Mouse (Mus musculus): ENCODE data around the gene Tbc1d8. TPM values are rescaled to one million over a fixed set of nuclear protein-coding genes. Genes with fewer than 3 reads are reported as not detected.

Tbc1d8 gene
- polyA plus RNA-seq, 1 experiment from 2014 or later = 11.7 TPM

DNA sequence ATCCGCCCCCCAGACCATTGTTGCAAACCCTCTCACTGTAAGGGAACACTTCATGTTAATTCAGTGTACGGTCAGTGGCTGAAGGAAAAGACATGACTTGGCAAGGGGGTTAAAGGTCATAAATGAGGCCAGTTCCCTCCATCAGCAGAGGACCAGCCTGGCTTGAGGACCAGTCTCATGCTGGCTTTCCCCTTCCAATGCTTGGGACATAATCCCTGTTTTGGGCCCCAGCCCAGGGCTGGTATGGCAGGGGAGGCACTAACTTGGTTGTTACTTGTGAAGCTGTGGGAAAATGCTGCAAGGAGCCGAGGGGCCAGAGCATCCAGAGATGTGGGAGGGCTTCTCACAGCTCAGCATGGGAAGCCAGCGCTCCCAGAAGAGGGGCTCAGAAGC, 23.8 kb downstream of the Tbc1d8 start:
- ATAC-seq (ENCODE audit: insufficient read depth, low FRiP score, low read depth) = no peak
- H3K4me3 ChIP-seq (replicated peaks) = no peak overlapping the region
- 64% methylated on average over 4 of the region's 4 CpGs for WGBS
- H3K9ac ChIP-seq = no peak overlapping the region
- no peak overlapping the region for H3K27ac ChIP-seq
- no peak overlapping the region for H3K4me2 ChIP-seq
- no peaks in the 10 kb centered on the region for H3K36me3 ChIP-seq
- H3K9me3 ChIP-seq = no peaks in the 10 kb centered on the region
- no peaks in the 10 kb centered on the region for H3K27me3 ChIP-seq (replicated peaks)
- H3K4me1 ChIP-seq = peaks cover 6% of the 10 kb centered on the region; the same call in 1 of the 2 replicates

DNA sequence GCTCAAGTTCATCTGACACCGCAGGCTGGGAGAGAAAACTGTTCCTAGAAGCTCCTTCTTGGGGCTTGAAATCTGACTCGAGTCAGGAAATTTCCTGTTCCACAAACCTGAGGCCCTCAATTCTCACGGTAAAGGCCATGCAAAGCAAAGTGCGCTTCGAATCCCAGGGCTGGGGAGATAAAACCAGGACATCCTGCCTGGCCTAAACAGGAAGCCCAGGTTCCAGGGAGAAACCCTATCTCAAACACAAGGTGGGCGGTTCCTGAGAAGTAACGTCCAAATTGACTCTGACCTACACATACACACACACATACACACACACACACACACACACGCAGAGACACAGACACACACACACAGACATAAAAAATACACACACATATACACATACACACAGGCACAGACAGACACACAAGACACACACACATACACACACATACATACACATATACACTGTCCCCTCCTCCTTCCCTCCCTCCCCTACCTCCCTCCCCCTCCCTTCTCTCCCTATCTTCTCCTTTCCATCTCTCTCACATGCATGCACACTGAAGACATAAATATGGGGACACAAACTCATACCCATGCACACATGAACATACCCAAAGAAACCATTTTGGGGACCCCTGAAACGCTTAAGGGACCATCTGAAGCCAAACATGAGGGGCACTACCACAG, 24.3 kb downstream of the Tbc1d8 start:
- Histone ChIP-seq H3K36me3 (no peaks in the 10 kb centered on the region), H3K27ac (no peak overlapping the region), H3K4me3 (replicated peaks) (no peak overlapping the region), H3K9ac (no peak overlapping the region), H3K4me1 (peaks cover 11% of the 10 kb centered on the region), H3K4me2 (no peak overlapping the region), H3K9me3 (no peaks in the 10 kb centered on the region), H3K27me3 (replicated peaks) (no peaks in the 10 kb centered on the region)
- ATAC-seq (ENCODE audit: insufficient read depth, low FRiP score, low read depth) = no peak
- 65% methylated on average over 9 of the region's 9 CpGs for WGBS

DNA sequence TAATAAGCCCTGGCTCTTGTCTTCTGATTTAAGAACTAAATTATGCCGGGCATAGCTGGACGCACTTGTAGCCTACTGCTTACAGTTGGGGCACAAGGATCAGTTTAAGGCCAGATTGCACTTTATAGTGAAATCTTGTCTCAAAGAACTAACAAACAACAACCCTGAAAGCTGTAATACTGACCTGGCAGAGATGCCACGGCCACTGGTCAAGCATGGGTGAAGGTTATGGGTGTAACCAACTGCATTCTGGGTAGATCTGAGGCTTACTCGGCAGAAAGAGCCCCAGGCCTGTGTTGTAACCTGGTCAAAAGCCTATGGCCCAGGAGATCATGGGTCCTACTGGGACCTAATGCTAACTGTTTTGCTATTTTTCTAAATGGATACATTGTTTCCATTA, 26.4 kb downstream of the Tbc1d8 start:
- Histone ChIP-seq H3K9me3 (no peaks in the 10 kb centered on the region), H3K27me3 (replicated peaks) (no peaks in the 10 kb centered on the region), H3K4me2 (no peak overlapping the region), H3K27ac (no peak overlapping the region), H3K4me1 (peaks cover 12% of the 10 kb centered on the region), H3K4me3 (replicated peaks) (no peak overlapping the region), H3K36me3 (no peaks in the 10 kb centered on the region), H3K9ac (no peak overlapping the region)
- 81% methylated on average over 4 of the region's 4 CpGs for WGBS
- no peak for ATAC-seq (ENCODE audit: insufficient read depth, low FRiP score, low read depth)

DNA sequence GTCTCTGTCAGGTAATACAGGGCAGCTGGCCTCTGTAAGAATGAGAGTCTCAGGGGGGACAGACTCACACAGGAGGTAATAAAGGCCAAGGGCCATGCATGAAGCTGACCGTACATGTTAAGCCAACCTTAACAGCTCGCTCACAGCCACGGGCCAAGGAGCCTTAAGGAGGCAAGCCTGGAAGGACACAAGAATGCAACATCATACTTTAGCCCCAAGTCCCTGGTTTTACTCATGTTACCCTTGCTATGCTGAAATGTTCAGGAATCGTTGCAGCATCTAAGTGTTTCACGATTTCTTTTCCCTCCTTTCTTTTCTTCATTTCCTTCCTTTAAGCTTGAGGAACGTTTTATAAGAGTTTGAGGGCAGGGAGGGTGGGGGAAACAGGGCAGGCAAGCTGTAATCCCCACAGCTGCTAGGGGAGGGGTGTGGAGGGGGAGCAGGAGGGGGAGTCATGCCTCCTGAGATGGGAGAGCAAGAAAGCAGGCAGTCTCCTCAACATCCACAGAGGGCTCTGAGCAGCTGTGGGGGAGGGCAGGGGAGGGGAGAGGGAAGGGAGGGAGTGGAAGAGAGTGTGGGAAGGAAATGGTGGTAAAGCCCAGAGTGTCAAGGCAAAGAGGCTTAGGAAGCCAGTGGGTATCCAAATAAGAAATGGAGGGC, 28.4 kb downstream of the Tbc1d8 start:
- peaks cover 13% of the 10 kb centered on the region; the same call in 1 of the 2 replicates for H3K4me1 ChIP-seq
- ATAC-seq (ENCODE audit: insufficient read depth, low FRiP score, low read depth) = no peak
- no peak overlapping the region for H3K9ac ChIP-seq
- 50% methylated on average over 6 of the region's 6 CpGs for WGBS
- H3K36me3 ChIP-seq = no peaks in the 10 kb centered on the region
- H3K27ac ChIP-seq = no peak overlapping the region
- H3K9me3 ChIP-seq = no peaks in the 10 kb centered on the region
- H3K4me2 ChIP-seq = no peak overlapping the region
- no peaks in the 10 kb centered on the region for H3K27me3 ChIP-seq (replicated peaks)
- no peak overlapping the region for H3K4me3 ChIP-seq (replicated peaks)

DNA sequence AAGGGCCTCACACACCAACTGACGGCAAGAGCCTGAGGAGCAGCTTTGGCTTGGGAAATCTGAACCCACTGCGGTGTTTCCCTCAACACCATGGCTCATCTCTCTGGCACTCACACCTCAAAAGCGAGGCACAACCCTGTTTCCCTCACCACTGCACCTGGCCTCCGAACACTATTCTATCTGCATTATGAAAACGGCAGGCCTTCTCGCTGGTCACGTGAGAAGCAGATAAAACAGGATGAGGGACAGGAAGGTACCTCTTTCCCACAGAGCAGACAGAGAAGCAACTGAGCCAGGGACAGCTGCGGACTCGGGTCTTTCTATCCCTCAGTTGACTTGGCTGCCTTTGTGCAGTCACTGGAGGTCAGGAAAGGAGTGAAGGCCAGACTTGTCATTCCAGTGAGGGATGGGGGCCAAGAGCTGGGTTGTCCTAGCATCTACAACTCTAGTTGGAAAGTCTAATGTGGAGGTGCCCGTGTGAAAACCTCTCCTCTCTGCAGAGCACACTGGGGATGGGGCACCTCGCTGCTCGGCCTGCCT, 29.2 kb downstream of the Tbc1d8 start:
- WGBS = 75% methylated on average over 12 of the region's 12 CpGs
- Histone ChIP-seq H3K4me3 (replicated peaks) (no peak overlapping the region), H3K27ac (peak overlapping the region; percentile 45; the same call in 1 of the 2 replicates)

DNA sequence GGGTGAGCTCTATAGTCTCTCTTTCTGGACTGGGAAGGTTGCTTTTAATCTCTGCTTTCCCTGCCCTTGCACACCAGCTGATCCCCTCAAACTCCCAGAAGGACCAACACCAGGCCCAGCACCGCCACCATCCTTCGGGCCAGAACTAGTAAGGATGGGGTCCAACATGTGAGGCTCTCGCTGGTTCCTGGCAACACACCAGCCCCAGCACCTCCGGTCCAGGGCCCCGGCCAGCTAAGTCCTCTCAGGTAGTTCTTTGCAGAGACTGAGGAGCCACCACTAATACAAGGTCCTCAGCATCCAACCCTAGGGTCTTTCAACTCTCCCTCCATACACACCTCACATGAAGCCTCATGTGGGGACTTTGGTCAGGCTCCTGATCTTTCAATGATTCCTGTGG, 29.7 kb downstream of the Tbc1d8 start:
- Histone ChIP-seq H3K27me3 (replicated peaks) (no peaks in the 10 kb centered on the region), H3K36me3 (no peaks in the 10 kb centered on the region), H3K4me2 (no peak overlapping the region), H3K4me3 (replicated peaks) (no peak overlapping the region), H3K9ac (no peak overlapping the region), H3K4me1 (peaks cover 15% of the 10 kb centered on the region; the same call in 1 of the 2 replicates), H3K9me3 (no peaks in the 10 kb centered on the region), H3K27ac (no peak overlapping the region)
- no peak for ATAC-seq (ENCODE audit: insufficient read depth, low FRiP score, low read depth)
- 95% methylated on average over 5 of the region's 5 CpGs for WGBS

More for the DNA sequence above, 29.2 kb downstream of the Tbc1d8 start:
- Histone ChIP-seq H3K9ac (no peak overlapping the region), H3K9me3 (no peaks in the 10 kb centered on the region), H3K36me3 (no peaks in the 10 kb centered on the region), H3K27me3 (replicated peaks) (no peaks in the 10 kb centered on the region), H3K4me1 (peaks cover 13% of the 10 kb centered on the region; the same call in 1 of the 2 replicates), H3K4me2 (no peak overlapping the region)
- no peak for ATAC-seq (ENCODE audit: insufficient read depth, low FRiP score, low read depth)

DNA sequence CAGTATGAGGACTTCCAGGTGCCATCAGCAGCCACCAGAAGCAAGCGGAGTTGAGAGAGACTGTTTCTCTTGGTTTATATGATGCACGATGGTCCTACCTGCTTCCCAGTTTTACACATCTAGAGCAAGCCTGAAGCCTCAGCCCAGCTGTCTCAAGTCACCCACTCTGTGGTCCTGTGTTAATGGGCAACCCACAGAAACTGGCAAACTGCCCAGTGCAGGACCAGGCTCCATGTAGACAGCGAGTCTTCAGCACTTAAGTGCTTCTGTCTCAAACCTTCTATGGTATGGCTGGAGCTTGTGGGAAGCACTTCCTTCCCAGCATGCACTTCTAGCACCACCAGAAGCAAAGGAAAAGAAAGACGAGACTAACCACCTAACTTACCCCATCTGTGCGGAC, 30.3 kb downstream of the Tbc1d8 start:
- H3K9me3 ChIP-seq = no peaks in the 10 kb centered on the region
- no peaks in the 10 kb centered on the region for H3K27me3 ChIP-seq (replicated peaks)
- no peak for ATAC-seq (ENCODE audit: insufficient read depth, low FRiP score, low read depth)
- H3K4me1 ChIP-seq = peaks cover 21% of the 10 kb centered on the region
- H3K9ac ChIP-seq = no peak overlapping the region
- H3K27ac ChIP-seq = no peak overlapping the region
- no peak overlapping the region for H3K4me2 ChIP-seq
- no peak overlapping the region for H3K4me3 ChIP-seq (replicated peaks)
- H3K36me3 ChIP-seq = no peaks in the 10 kb centered on the region
- WGBS = 63% methylated on average over 5 of the region's 5 CpGs

DNA sequence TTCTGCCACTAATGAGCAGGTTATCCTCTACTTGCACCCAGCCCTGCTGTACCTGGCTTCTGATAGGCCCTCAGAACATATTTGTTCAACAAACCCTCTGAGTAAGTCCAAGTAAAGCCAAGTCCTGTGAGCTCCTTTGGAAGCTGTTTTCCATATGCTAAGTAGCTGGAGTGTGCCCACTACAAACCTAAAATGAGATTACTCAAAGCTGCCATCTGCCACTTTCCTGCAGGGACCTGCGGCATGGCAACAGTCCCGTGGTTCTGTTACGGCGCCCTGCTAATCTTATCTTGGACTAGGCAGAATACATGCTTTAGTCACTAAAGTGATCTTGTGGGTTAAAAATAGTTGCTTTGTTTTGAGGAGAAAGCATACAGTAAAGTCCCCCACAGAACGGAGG, 32.4 kb downstream of the Tbc1d8 start:
- no peak overlapping the region for H3K4me3 ChIP-seq (replicated peaks)
- no peaks in the 10 kb centered on the region for H3K9me3 ChIP-seq
- no peaks in the 10 kb centered on the region for H3K36me3 ChIP-seq
- no peaks in the 10 kb centered on the region for H3K27me3 ChIP-seq (replicated peaks)
- no peak for ATAC-seq (ENCODE audit: insufficient read depth, low FRiP score, low read depth)
- H3K9ac ChIP-seq = no peak overlapping the region
- H3K27ac ChIP-seq = peak overlapping the region; percentile 86; the same call in 1 of the 2 replicates
- peaks cover 24% of the 10 kb centered on the region for H3K4me1 ChIP-seq
- no peak overlapping the region for H3K4me2 ChIP-seq
- 45% methylated on average over 5 of the region's 5 CpGs for WGBS

DNA sequence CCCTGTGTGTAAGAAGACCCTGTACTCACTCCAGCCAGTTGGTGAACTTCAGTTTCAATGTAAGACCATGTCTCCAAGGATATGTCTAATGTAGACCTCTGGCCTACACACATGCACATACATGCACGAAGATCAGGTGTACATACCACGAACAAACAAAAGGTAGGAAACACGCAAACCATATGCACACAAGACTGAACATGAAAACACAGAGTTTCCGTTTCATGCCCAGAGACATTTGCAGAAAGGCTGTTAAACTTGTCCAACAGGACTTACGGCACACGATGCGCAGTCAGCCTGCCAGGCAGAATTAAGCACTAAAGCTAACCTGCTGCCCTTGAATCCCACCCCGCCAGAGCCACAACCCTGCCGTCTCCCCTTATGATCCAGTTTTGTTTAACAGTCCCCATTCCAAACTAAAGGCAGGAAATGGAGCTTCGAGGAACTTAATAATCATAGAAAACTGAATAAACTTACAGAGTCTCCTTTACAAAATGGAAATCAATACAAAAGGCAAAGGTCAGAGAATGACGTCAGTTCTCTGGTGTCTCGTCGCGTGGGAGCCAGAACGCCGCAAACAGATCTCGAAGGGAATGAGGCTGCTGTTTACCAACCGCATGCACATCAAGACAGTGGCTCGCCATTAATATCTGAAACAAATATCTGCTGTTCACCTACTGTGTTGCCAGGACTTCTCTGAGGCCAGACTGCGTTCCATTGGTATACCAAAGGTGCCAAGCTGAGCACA, 33.1 kb downstream of the Tbc1d8 start:
- H3K36me3 ChIP-seq = no peaks in the 10 kb centered on the region
- peaks cover 24% of the 10 kb centered on the region for H3K4me1 ChIP-seq
- peak overlapping the region; percentile 6; the same call in 1 of the 2 replicates for H3K4me2 ChIP-seq
- WGBS = 59% methylated on average over 20 of the region's 20 CpGs
- H3K27me3 ChIP-seq (replicated peaks) = no peaks in the 10 kb centered on the region
- H3K4me3 ChIP-seq (replicated peaks) = no peak overlapping the region
- peak overlapping the region; percentile 86 for H3K27ac ChIP-seq
- ATAC-seq (ENCODE audit: insufficient read depth, low FRiP score, low read depth) = no peak
- H3K9ac ChIP-seq = no peak overlapping the region
- no peaks in the 10 kb centered on the region for H3K9me3 ChIP-seq

DNA sequence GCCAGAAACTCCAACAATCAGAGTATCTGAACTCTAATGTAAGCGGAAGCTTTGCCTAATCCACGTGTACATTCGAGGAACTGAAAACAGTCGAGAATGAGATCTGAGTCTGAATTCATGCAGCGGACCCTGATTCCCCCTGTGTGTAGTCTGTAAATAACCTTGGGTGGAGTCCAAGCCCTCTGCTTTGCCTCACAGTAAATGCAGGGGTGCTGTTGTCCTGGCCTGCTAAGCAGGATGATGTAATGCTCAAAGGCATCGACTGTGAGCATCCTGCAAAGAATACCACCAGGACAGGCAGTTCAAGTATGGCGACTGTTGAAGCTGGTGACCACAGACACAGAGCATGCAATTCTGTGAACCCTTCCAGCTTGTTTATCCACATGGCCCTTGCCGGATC, 34.8 kb downstream of the Tbc1d8 start:
- no peaks in the 10 kb centered on the region for H3K36me3 ChIP-seq
- H3K4me2 ChIP-seq = no peak overlapping the region
- H3K9ac ChIP-seq = no peak overlapping the region
- no peak for ATAC-seq (ENCODE audit: insufficient read depth, low FRiP score, low read depth)
- peaks cover 18% of the 10 kb centered on the region for H3K4me1 ChIP-seq
- H3K27me3 ChIP-seq (replicated peaks) = no peaks in the 10 kb centered on the region
- WGBS = 37% methylated on average over 8 of the region's 8 CpGs
- H3K27ac ChIP-seq = no peak overlapping the region
- no peaks in the 10 kb centered on the region for H3K9me3 ChIP-seq
- no peak overlapping the region for H3K4me3 ChIP-seq (replicated peaks)

DNA sequence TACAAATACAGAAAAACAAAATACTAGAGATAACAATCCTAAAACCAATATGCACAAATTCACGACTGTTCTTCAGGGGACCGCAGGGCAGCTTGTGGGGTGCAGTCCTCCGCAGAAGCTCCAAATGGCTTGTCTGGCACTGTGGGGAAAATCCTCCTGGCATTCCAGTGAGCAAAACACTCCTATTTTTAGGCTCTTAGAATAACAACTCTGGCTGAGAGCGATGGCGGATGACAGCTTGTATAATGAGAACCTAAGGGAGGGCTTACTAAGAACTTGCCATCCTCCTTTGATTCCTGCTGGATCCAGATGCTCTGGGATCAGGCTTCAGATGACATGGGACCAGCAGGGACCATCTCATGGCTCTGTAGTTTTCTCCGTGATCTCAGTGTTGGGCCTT, 36.9 kb downstream of the Tbc1d8 start:
- 71% methylated on average over 6 of the region's 6 CpGs for WGBS

More for the DNA sequence above, 36.9 kb downstream of the Tbc1d8 start:
- Histone ChIP-seq H3K4me2 (no peak overlapping the region), H3K9me3 (no peaks in the 10 kb centered on the region), H3K36me3 (no peaks in the 10 kb centered on the region), H3K27ac (no peak overlapping the region), H3K27me3 (replicated peaks) (no peaks in the 10 kb centered on the region), H3K4me1 (peaks cover 18% of the 10 kb centered on the region), H3K4me3 (replicated peaks) (no peak overlapping the region), H3K9ac (no peak overlapping the region)
- no peak for ATAC-seq (ENCODE audit: insufficient read depth, low FRiP score, low read depth)

Measured in stomach, embryonic 15.5 days (tissue).